Mouse (Mus musculus): ENCODE data around the gene Adsl. TPM values are rescaled to one million over a fixed set of nuclear protein-coding genes. Genes with fewer than 3 reads are reported as not detected.

The Adsl gene
- polyA plus RNA-seq (2017; shearing (Covaris generic)), result 124 TPM

GRCm38 (mm10) chr15:80948145-80949135, at the start of gene Adsl:
Gene Adsl (plus strand): TSS chr15:80948490.

GRCm38 (mm10) chr15:80977620-80978334, 29.5 kb downstream of the Adsl start, which contains the start of gene Sgsm3:
Gene Sgsm3 (plus strand): TSS chr15:80977765.

Other genes with a start within 250 kb of the Adsl start
- 73.9 TPM for gene Tnrc6b, start 237.2 kb upstream of the Adsl start, polyA plus RNA-seq (2017; shearing (Covaris generic))
- gene Sgsm3, start 29.3 kb downstream of the Adsl start, polyA plus RNA-seq (2017; shearing (Covaris generic)), result 9.5 TPM
- gene Mrtfa, start 242.3 kb downstream of the Adsl start, polyA plus RNA-seq (2017; shearing (Covaris generic)), result 108 TPM

Data from naive thymus-derived CD4-positive, alpha-beta T cell, adult 5 months (primary cell).